Mouse (Mus musculus): Measurements from ENCODE around the gene Gpn1. TPM values are rescaled to one million over a fixed set of nuclear protein-coding genes. Genes with fewer than 3 reads are reported as not detected.
A peak's percentile ranks its signal among the peaks of the same experiment; 100 is the strongest.
"Not testable (repeated sequence)": the region's sequence is repeated elsewhere in the genome, so short reads cannot be mapped to it uniquely, and the experiment has no call there.

Gene Gpn1
- polyA plus RNA-seq, 1 experiment from 2014 or later, result 37.4 TPM

DNA sequence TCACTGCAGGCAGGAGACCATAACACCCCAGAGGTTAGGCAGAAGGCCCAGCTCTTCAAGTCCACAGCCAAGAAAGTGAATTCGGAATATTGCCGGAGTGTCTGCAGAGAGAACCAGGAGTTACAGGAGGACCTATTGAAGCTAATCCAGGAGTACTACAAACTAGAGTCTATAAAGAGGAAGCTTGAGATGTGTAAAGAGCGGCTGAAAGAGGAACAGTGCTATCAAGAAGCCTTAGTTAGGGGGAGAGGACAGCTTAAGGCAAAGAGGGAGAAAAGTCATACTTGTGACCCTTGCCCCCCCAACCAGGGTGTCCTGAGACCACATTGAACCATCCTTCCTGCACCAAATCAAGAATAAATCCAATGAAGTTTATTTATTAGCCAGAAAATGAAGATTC lies 6.7 kb upstream of the Gpn1 start:
- DNase-seq (ENCODE audit: low read depth, low spot score) (no peak), ATAC-seq (no peak)
- CTCF ChIA-PET, result no interaction called here
- in situ Hi-C loops (cut with MboI; ENCODE audit: low pct_unique_long_range_greater_than_20kb), result no loop called here
- peaks cover 17% of the 10 kb centered on the region for H3K27me3 ChIP-seq
- no peak for TF ChIP-seq CTCF (IDR thresholded peaks at IDR 0.05)
- POLR2A ChIA-PET, result interaction anchor here (0.7 kb wide), 1 partner anchor 9 kb away, joined by 3 read pairs; no protein-coding TSS in a partner anchor

DNA sequence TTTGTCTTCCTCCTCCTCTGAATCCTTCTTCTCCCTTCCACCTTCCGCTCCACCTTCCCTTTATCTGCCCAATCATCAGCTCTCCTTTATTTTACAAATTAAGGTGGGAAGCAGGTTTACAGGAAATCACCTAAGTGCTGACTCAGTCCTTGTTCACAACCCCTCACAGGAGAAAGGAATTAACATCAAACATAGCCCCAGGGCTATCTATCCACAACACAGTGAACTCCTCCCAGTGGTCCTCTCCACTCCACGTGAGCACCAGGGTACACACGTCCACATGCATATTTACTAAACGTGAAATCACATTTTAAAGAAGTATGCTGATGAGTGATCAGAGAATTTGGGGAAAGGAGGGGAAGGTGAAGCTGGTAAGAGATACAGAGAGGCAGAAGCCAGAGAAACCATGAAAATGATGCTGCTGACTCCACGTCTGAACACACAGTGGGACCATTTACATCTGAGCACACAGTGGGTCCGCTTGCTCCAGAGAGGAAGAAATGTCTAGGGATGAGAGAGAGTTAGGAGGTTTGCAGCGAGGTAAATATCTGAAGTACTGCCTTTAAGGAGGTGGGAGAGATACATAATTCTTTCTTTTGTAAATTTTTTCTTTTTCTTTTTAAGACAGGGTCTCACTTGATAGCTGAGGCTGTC lies 5.3 kb upstream of the Gpn1 start:
- ATAC-seq, result no peak
- ChIA-PET CTCF (no interaction called here), POLR2A (no interaction called here)
- no peak for TF ChIP-seq CTCF (IDR thresholded peaks at IDR 0.05)
- in situ Hi-C loops (cut with MboI; ENCODE audit: low pct_unique_long_range_greater_than_20kb), result no loop called here
- H3K27me3 ChIP-seq, result peaks cover 17% of the 10 kb centered on the region
- DNase-seq (ENCODE audit: low read depth, low spot score), result no peak

DNA sequence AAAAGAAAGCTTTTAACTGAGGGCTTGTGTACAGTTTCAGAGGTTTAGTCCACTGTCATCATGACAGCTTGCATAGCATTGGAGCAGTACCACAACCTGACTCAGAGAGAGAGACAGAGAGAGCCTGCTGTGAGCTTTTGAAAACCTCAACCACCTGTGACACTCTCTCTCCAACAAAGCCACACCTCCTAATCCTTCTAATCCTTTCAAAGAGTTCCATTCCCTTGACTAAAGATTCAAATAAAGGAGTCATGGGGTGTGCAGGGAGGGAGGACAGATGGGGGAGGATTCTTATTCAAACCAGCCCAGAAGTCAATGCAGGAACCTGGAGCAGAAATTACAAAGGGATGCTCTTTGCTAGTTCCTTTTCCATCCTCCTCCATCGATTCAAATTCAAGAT lies 2.5 kb upstream of the Gpn1 start:
- in situ Hi-C loops (cut with MboI; ENCODE audit: low pct_unique_long_range_greater_than_20kb), result no loop called here
- CTCF ChIA-PET, result interaction anchor here (1.6 kb wide), 1 partner anchor 13 kb away, joined by 4 read pairs; no protein-coding TSS in a partner anchor
- ATAC-seq, result no peak
- no peak for DNase-seq (ENCODE audit: low read depth, low spot score)
- POLR2A ChIA-PET, result no interaction called here
- peaks cover 17% of the 10 kb centered on the region for H3K27me3 ChIP-seq
- no peak for TF ChIP-seq CTCF (IDR thresholded peaks at IDR 0.05)

GRCm38 (mm10) chr5:31504843-31505242 lies 10.3 kb downstream of the Gpn1 start:
- no peaks in the 10 kb centered on the region for H3K27me3 ChIP-seq
- TF ChIP-seq CTCF (IDR thresholded peaks at IDR 0.05), result no peak
- no peak for DNase-seq (ENCODE audit: low read depth, low spot score)
- no peak for ATAC-seq
- in situ Hi-C loops (cut with MboI; ENCODE audit: low pct_unique_long_range_greater_than_20kb), result no loop called here
- POLR2A ChIA-PET, result no interaction called here
- CTCF ChIA-PET, result no interaction called here

DNA sequence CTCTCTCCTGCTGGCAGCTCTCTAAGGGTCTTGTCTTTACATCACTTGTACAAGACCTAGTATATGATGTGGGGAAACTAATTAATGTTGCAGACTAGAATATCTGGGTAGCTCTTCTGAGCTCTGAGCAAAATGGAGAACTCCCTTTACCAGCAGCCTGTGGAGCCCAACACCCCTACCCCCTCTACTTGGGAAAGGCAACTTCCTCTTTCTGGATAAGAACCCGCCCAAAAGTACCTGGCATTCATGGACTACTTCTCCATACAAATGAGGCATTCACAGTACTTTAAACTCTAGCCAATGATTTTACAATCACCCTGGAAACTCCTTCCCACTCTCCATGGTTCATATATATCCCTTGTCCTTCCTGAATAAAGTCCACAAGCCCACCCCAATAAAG lies 17.9 kb downstream of the Gpn1 start:
- no peak for TF ChIP-seq CTCF (IDR thresholded peaks at IDR 0.05)
- CTCF ChIA-PET, result interaction anchor here (0.8 to 1.5 kb wide), 3 partner anchors 9 to 15 kb away, joined by 3 to 5 read pairs (median 3); partner anchors contain the start of gene Slc4a1ap

GRCm38 (mm10) chr5:31520556-31520955 lies 26.0 kb downstream of the Gpn1 start:
- ATAC-seq (no peak), DNase-seq (ENCODE audit: low read depth, low spot score) (no peak)
- no peak for TF ChIP-seq CTCF (IDR thresholded peaks at IDR 0.05)
- in situ Hi-C loops (cut with MboI; ENCODE audit: low pct_unique_long_range_greater_than_20kb), result no loop called here
- H3K27me3 ChIP-seq, result no peaks in the 10 kb centered on the region
- ChIA-PET POLR2A (no interaction called here), CTCF (interaction anchor here (1.5 kb wide), 1 partner anchor 8 kb away, joined by 5 read pairs; no protein-coding TSS in a partner anchor)

More for the DNA sequence above, 17.9 kb downstream of the Gpn1 start:
- DNase-seq (ENCODE audit: low read depth, low spot score) (no peak), ATAC-seq (no peak)
- POLR2A ChIA-PET, result interaction anchor here (1.5 kb wide), 1 partner anchor 14 kb away, joined by 4 read pairs; the partner anchor contains the start of gene Slc4a1ap
- H3K27me3 ChIP-seq, result no peaks in the 10 kb centered on the region
- in situ Hi-C loops (cut with MboI; ENCODE audit: low pct_unique_long_range_greater_than_20kb), result no loop called here

GRCm38 (mm10) chr5:31526354-31527116 lies 32.0 kb downstream of the Gpn1 start, which contains the start of gene Slc4a1ap:
TSS of gene Slc4a1ap (plus strand) at chr5:31526995.
- ATAC-seq, result peak; percentile 41
- in situ Hi-C loops (cut with MboI; ENCODE audit: low pct_unique_long_range_greater_than_20kb), result no loop called here
- POLR2A ChIA-PET, result interaction anchor here (1.5 to 1.7 kb wide), 2 partner anchors 15 to 106 kb away, joined by 3 to 4 read pairs; no protein-coding TSS in a partner anchor
- H3K27me3 ChIP-seq, result no peaks in the 10 kb centered on the region
- CTCF ChIA-PET, result interaction anchor here (1.1 kb wide), 1 partner anchor 15 kb away, joined by 3 read pairs; no protein-coding TSS in a partner anchor
- TF ChIP-seq CTCF (IDR thresholded peaks at IDR 0.05), result no peak
- peak; percentile 82 for DNase-seq (ENCODE audit: low read depth, low spot score)

- no peaks in the 10 kb centered on the region for H3K27me3 ChIP-seq
- DNase-seq (ENCODE audit: low read depth, low spot score), result no peak
- TF ChIP-seq CTCF (IDR thresholded peaks at IDR 0.05), result no peak
- ChIA-PET POLR2A (interaction anchor here (1.7 kb wide), 1 partner anchor 16 kb away, joined by 4 read pairs; no protein-coding TSS in a partner anchor), CTCF (interaction anchor here (1.1 kb wide), 1 partner anchor 15 kb away, joined by 3 read pairs; no protein-coding TSS in a partner anchor)
- in situ Hi-C loops (cut with MboI; ENCODE audit: low pct_unique_long_range_greater_than_20kb), result no loop called here
- peak; percentile 20 for ATAC-seq
Measured at GRCm38 (mm10) chr5:31527117-31527680, 32.7 kb downstream of the Gpn1 start.

DNA sequence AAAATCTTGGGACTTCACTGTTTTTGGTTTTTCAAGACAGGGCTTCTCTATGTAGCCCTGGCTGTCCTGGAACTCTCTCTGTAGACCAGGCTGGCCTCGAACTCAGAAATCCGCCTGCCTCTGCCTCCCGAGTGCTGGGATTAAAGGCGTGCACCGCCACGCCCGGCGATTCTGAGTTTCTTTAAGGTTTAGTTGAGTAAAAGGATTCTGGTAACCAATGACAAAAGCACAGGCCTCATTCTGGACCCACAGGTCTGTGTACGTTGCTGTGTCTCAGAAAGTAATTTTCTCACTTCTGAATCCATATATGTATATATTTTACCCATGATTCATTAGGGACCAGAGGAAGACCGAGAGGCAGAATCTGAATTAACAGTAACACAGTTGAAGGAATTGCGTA lies 33.2 kb downstream of the Gpn1 start, which contains the start of gene Supt7l:
Gene Supt7l, minus strand, starts transcription at position 101 of the 400 bp plus-strand sequence.
- DNase-seq (ENCODE audit: low read depth, low spot score); CTCF ChIA-PET; in situ Hi-C loops (cut with MboI; ENCODE audit: low pct_unique_long_range_greater_than_20kb); ATAC-seq; H3K27me3 ChIP-seq; POLR2A ChIA-PET: not testable (repeated sequence)

DNA sequence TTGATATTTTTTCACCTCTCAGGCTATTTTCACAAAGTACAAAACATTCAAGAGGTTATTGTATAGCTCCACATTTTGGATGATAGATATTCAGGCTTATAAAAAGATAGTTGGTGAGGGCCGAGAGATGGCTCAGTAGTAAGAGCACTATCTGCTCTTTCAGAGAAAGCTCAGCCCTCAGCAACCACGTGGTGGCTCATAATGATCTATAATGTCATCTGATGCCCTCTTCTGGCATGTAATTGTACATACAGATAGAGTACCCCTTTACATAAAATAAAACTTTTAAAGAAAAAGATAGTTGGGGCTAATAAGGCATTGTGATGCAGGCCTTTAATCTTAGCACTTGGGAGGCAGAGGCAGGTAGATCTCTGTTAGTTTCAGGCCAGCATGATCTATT lies 34.0 kb downstream of the Gpn1 start:
- ChIA-PET CTCF (interaction anchor here (0.8 to 1.5 kb wide), 2 partner anchors 12 to 32 kb away, joined by 3 to 4 read pairs; no protein-coding TSS in a partner anchor), POLR2A (interaction anchor here (0.5 kb wide), 1 partner anchor 286 kb away, joined by 5 read pairs; no protein-coding TSS in a partner anchor)
- H3K27me3 ChIP-seq, result no peaks in the 10 kb centered on the region
- no peak for ATAC-seq
- TF ChIP-seq CTCF (IDR thresholded peaks at IDR 0.05), result no peak
- in situ Hi-C loops (cut with MboI; ENCODE audit: low pct_unique_long_range_greater_than_20kb), result no loop called here
- no peak for DNase-seq (ENCODE audit: low read depth, low spot score)

Data from Patski (cell line).